In the genomic region with DNA sequence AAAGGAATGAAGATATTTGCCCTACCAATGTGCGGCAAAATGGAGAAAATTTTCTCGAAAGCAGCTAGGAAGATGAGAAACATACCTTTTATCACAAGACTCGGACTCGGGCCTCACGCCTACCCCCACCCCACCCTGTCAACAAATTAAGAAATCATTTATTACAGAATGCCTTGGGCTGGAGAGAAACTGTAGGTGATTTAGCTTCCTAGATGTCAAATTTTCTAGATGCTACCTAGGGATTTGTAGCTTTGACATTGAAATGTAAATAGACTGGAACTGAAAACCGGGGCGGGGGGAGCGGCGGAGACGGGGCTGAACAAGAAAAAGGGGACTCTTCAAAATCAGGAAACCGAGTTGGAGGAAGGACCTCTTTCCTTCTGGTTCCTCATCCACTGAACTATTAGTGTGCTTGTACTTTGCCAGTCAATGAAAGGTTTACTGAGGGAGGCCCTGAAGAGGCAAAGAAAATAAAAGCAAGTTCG, we compare ENCODE assay signal across 8 mouse cellular contexts. TPM values are rescaled to one million over a fixed set of nuclear protein-coding genes. Genes with fewer than 3 reads are reported as not detected.
DNase-seq lines count a peak whose midpoint lies in the region; ATAC-seq and TF ChIP-seq lines count a peak whose summit lies in the region.

No protein-coding gene starts in this region.

- H3K27ac ChIP-seq in testis, adult 2 months (ENCODE audit: control insufficient read depth, insufficient read depth, low read depth, low read length): peak overlapping the region; percentile 58
- H3K27ac ChIP-seq in liver, embryonic 16.5 days (ENCODE audit: low read length): no peak overlapping the region
- H3K27ac ChIP-seq in small intestine, adult 2 months (ENCODE audit: insufficient read depth, low read depth, low read length): no peak overlapping the region

- peak overlapping the region; percentile 39; the same call in 1 of the 2 replicates for H3K9ac ChIP-seq in liver, embryonic 16.5 days (ENCODE audit: low read depth, low read length)

- H3K4me1 ChIP-seq in testis, adult 2 months (ENCODE audit: control insufficient read depth, insufficient read depth, low read length): no peaks in the 10 kb centered on the region
- no peaks in the 10 kb centered on the region for H3K4me1 ChIP-seq in liver, embryonic 16.5 days (ENCODE audit: control insufficient read depth, low read depth, low read length)
- no peaks in the 10 kb centered on the region for H3K4me1 ChIP-seq in small intestine, adult 2 months (ENCODE audit: control insufficient read depth, insufficient read depth, insufficient read length, low read length)

- peak; percentile 28 to 57 for ATAC-seq in hematopoietic stem cell, adult 5-6 weeks (replicated peaks in 1 of 2; ENCODE audit: insufficient read depth in 1 of 2, low FRiP score in 2 of 2, low TSS enrichment in 1 of 2, low read depth in 1 of 2, poor library complexity in 2 of 2, severe bottlenecking in 2 of 2)
- peak; percentile 21; the same call in 1 of the 2 replicates for ATAC-seq in liver, embryonic 16.5 days (ENCODE audit: low read depth)

- no peaks in the 10 kb centered on the region for H3K36me3 ChIP-seq in testis, adult 2 months (ENCODE audit: control insufficient read depth, insufficient read depth, low read length)
- no peaks in the 10 kb centered on the region for H3K36me3 ChIP-seq in liver, embryonic 16.5 days (ENCODE audit: control insufficient read depth, insufficient read depth)
- H3K36me3 ChIP-seq in small intestine, adult 2 months (ENCODE audit: control insufficient read depth, insufficient read depth, low read length): no peaks in the 10 kb centered on the region

- H3K27me3 ChIP-seq in testis, adult 2 months (ENCODE audit: control insufficient read depth, insufficient read depth, low read length): no peaks in the 10 kb centered on the region
- H3K27me3 ChIP-seq in liver, embryonic 16.5 days (ENCODE audit: control insufficient read depth, insufficient read depth, low read depth, low read length): no peaks in the 10 kb centered on the region
- H3K27me3 ChIP-seq in small intestine, adult 2 months (ENCODE audit: control insufficient read depth, insufficient read depth, low read length): no peaks in the 10 kb centered on the region; the same call in 1 of the 2 replicates

- TF ChIP-seq POLR2A in testis, adult 2 months (IDR thresholded peaks at IDR 0.05; ENCODE audit: control insufficient read depth, low read depth, low read length): no peak
- no peak for TF ChIP-seq POLR2A in small intestine, adult 2 months (IDR thresholded peaks at IDR 0.05; ENCODE audit: low read depth, low read length)

- DNase-seq in cerebellum, postnatal 25 days: peak; percentile 43 to 45
- no peak for DNase-seq in cerebellum, adult 9-11 months
- no peak for DNase-seq in testis, postnatal 14 days (ENCODE audit: low spot score)
- no peak for DNase-seq in cerebellum, adult 11 months

- H3K9me3 ChIP-seq in liver, embryonic 16.5 days (replicated peaks; ENCODE audit: control insufficient read depth, low read length): no peaks in the 10 kb centered on the region

- peak overlapping the region; percentile 46 for H3K4me2 ChIP-seq in liver, embryonic 16.5 days (ENCODE audit: low read depth, low read length)

- 18% methylated on average over 12 of the region's 12 CpGs for WGBS in liver, embryonic 16.5 days (ENCODE audit: insufficient replicate concordance)
- WGBS in small intestine, adult 2 months: 16% methylated on average over 12 of the region's 12 CpGs

- TF ChIP-seq CTCF in testis, adult 2 months (IDR thresholded peaks at IDR 0.05; ENCODE audit: control insufficient read depth, insufficient read depth, insufficient replicate concordance, low read depth, low read length): no peak
- no peak for TF ChIP-seq CTCF in small intestine, adult 2 months (IDR thresholded peaks at IDR 0.05; ENCODE audit: extremely low read depth, insufficient read length, insufficient replicate concordance, low read depth, low read length)

- H3K4me3 ChIP-seq in testis, adult 2 months (ENCODE audit: control insufficient read depth, low read depth, low read length): peak overlapping the region; percentile 66
- H3K4me3 ChIP-seq in liver, embryonic 16.5 days (ENCODE audit: low read depth, low read length): peak overlapping the region; percentile 61
- peak overlapping the region; percentile 52 for H3K4me3 ChIP-seq in small intestine, adult 2 months (ENCODE audit: low read depth, low read length)

RNA-seq across cellular contexts. Expression of a gene that starts 0.3 kb away (rescaled TPM):
- 0.45 and 0.59 TPM in 2 replicates for polyA plus RNA-seq in testis, adult 2 months (2012; rRNA removed)
- 10.0 and 16.1 TPM in 2 replicates for total RNA-seq in hematopoietic stem cell, adult 5-6 weeks (2017)
- polyA plus RNA-seq in liver, embryonic 16.5 days (2015; fragmentation: Nextera tagmentation; extraction: Ambion mirVana): 1.2 and 1.3 TPM in 2 replicates
- polyA plus RNA-seq in small intestine, adult 2 months (2012; rRNA removed): 0.04 and 0.16 TPM in 2 replicates

RNA-seq across cellular contexts. Expression of a gene that starts 52.8 kb away (rescaled TPM):
- 0.45 and 0.58 TPM in 2 replicates for polyA plus RNA-seq in testis, adult 2 months (2012; rRNA removed)
- total RNA-seq in hematopoietic stem cell, adult 5-6 weeks (2017): 5.7 and 7.8 TPM in 2 replicates
- polyA plus RNA-seq in liver, embryonic 16.5 days (2015; fragmentation: Nextera tagmentation; extraction: Ambion mirVana): 0.08 and 0.13 TPM in 2 replicates
- 0.18 and 0.27 TPM in 2 replicates for polyA plus RNA-seq in small intestine, adult 2 months (2012; rRNA removed)

Comparison
In these comparisons a context has a peak if more than half of its experiments do, and no peak if none do; other contexts are left out.
1. DNase-seq: peak in cerebellum, postnatal 25 days (2 of 2); none in cerebellum, adult 9-11 months (single experiment), testis, postnatal 14 days (single experiment) and cerebellum, adult 11 months (single experiment).
2. Peak in every context shown above with its lines, with median percentiles within 50 percentile points of each other: H3K4me3 ChIP-seq.